Mouse (Mus musculus) midbrain, postnatal 0 days (tissue): ENCODE measurements around the gene Dennd1a. TPM values are rescaled to one million over a fixed set of nuclear protein-coding genes. Genes with fewer than 3 reads are reported as not detected.

Source experiments
- ATAC-seq: fragments of 200-750 bp; cut with Nextera tagmentation; 2 replicates; pipeline ENCODE4 v1.8.0; 2017; ENCODE audit warnings: moderate number of reproducible peaks, mild to moderate bottlenecking, moderate TSS enrichment, moderate library complexity; ENCODE audit not compliant: low FRiP score
- DNase-seq: peaks from one replicate; pipeline ENCODE4 v3.0.0-alpha.2; 2015; ENCODE audit warnings: low spot score
- H3K27ac ChIP-seq: fragments of 300-500 bp; sonication (generic); 2 replicates; pipeline ENCODE4 v1.5.1; 2014; ENCODE audit warnings: low read depth, mild to moderate bottlenecking, low read length, mixed read lengths
- H3K27me3 ChIP-seq: fragments of 300-500 bp; sonication (generic); 2 replicates; pipeline ENCODE4 v1.6.1; 2014; ENCODE audit warnings: low read length, control low read depth, mixed read lengths; ENCODE audit not compliant: insufficient read depth
- H3K36me3 ChIP-seq: fragments of 300-500 bp; sonication (generic); 2 replicates; pipeline ENCODE4 v1.6.1; 2014; ENCODE audit warnings: low read length, control low read depth, mixed read lengths; ENCODE audit not compliant: insufficient read depth
- H3K4me1 ChIP-seq: fragments of 300-500 bp; sonication (generic); 2 replicates; pipeline ENCODE4 v1.6.1; 2014; ENCODE audit warnings: mild to moderate bottlenecking, control low read depth, antibody characterized with exemption, low read length, mixed read lengths; ENCODE audit not compliant: insufficient read depth
- H3K4me2 ChIP-seq: fragments of 300-500 bp; sonication (generic); 2 replicates; pipeline ENCODE4 v1.6.1; 2014; ENCODE audit warnings: low read depth, mild to moderate bottlenecking, low read length, mixed read lengths; ENCODE audit not compliant: poor library complexity, severe bottlenecking
- H3K4me3 ChIP-seq: fragments of 300-500 bp; sonication (generic); 2 replicates; pipeline ENCODE4 v1.5.1; 2014; ENCODE audit warnings: low read depth, mild to moderate bottlenecking, low read length, moderate library complexity
- H3K9ac ChIP-seq: fragments of 300-500 bp; sonication (generic); replicated peaks from 2 replicates; pipeline ENCODE4 v1.6.1; 2014; ENCODE audit warnings: mild to moderate bottlenecking, low read length, moderate library complexity, mixed read lengths; ENCODE audit not compliant: poor library complexity, severe bottlenecking
- H3K9me3 ChIP-seq: fragments of 300-500 bp; sonication (generic); 2 replicates; pipeline ENCODE4 v1.6.1; 2016; ENCODE audit warnings: low read length, control low read depth
- CTCF ChIP-seq: IDR thresholded peaks from 2 replicates; pipeline ENCODE4 v1.5.1; 2016; ENCODE audit warnings: antibody characterized with exemption, mild to moderate bottlenecking
- WGBS: fragments of 180-500 bp; shearing (Covaris S2); extraction: QIAGEN DNeasy Blood & Tissue Kit; methylation state at CpG from one replicate; pipeline ENCODE4 v1.1.7; 2014; 5-methylcytosine and 5-hydroxymethylcytosine counted together
- polyA plus RNA-seq: library from polyadenylated mRNA; unstranded; fragments of >200 nt; fragmentation: Nextera tagmentation; extraction: Ambion mirVana; gene quantifications from 2 replicates; pipeline ENCODE4 v1.2.1, GENCODE M21; 2015
- total RNA-seq: library from RNA; depleted of rRNA; stranded (reverse); fragments of >200 nt; gene quantifications from 2 replicates; pipeline ENCODE4 v1.2.3, GENCODE M21; 2014

Dennd1a gene
- total and polyA plus RNA-seq, 2 experiments from 2014 or later = 15.9 to 51.1 TPM

- ATAC-seq (no peak), DNase-seq (no peak)
- TF ChIP-seq CTCF = no peak
- H3K4me3 ChIP-seq = no peak overlapping the region
- H3K36me3 ChIP-seq = no peaks in the 10 kb centered on the region
- H3K27me3 ChIP-seq = no peaks in the 10 kb centered on the region
- no peak overlapping the region for H3K27ac ChIP-seq
- no peak overlapping the region for H3K9ac ChIP-seq
- H3K4me1 ChIP-seq = peaks cover 18% of the 10 kb centered on the region
- WGBS = 65% methylated on average over 3 of the region's 3 CpGs
- H3K4me2 ChIP-seq = no peak overlapping the region
- no peaks in the 10 kb centered on the region for H3K9me3 ChIP-seq
These were observed 519.5 kb downstream of the Dennd1a start for GRCm38 (mm10) chr2:37767739-37768138.

- H3K4me3 ChIP-seq = no peak overlapping the region
- H3K4me2 ChIP-seq = no peak overlapping the region
- no peak overlapping the region for H3K27ac ChIP-seq
- H3K27me3 ChIP-seq = no peaks in the 10 kb centered on the region
- no peak overlapping the region for H3K9ac ChIP-seq
- no peaks in the 10 kb centered on the region for H3K36me3 ChIP-seq
- DNase-seq (no peak), ATAC-seq (no peak)
- H3K9me3 ChIP-seq = no peaks in the 10 kb centered on the region
- WGBS = 8% methylated on average over 9 of the region's 9 CpGs
- TF ChIP-seq CTCF = no peak
- peaks cover 18% of the 10 kb centered on the region for H3K4me1 ChIP-seq
These were observed 520.1 kb downstream of the Dennd1a start for GRCm38 (mm10) chr2:37767080-37767547.

GRCm38 (mm10) chr2:37766027-37766761 is 521.0 kb downstream of the Dennd1a start:
- TF ChIP-seq CTCF = no peak
- ATAC-seq = no peak
- no peaks in the 10 kb centered on the region for H3K36me3 ChIP-seq
- no peaks in the 10 kb centered on the region for H3K27me3 ChIP-seq
- H3K4me2 ChIP-seq = no peak overlapping the region
- peak; percentile 37 for DNase-seq
- H3K9me3 ChIP-seq = no peaks in the 10 kb centered on the region
- no peak overlapping the region for H3K27ac ChIP-seq
- H3K4me1 ChIP-seq = peaks cover 18% of the 10 kb centered on the region
- H3K4me3 ChIP-seq = no peak overlapping the region
- H3K9ac ChIP-seq = no peak overlapping the region
- WGBS = 42% methylated on average over 10 of the region's 11 CpGs

GRCm38 (mm10) chr2:37765082-37765483 is 522.1 kb downstream of the Dennd1a start:
- Histone ChIP-seq H3K9ac (no peak overlapping the region), H3K4me1 (peaks cover 15% of the 10 kb centered on the region), H3K27me3 (no peaks in the 10 kb centered on the region), H3K36me3 (no peaks in the 10 kb centered on the region), H3K4me2 (no peak overlapping the region), H3K4me3 (no peak overlapping the region), H3K9me3 (no peaks in the 10 kb centered on the region), H3K27ac (no peak overlapping the region)
- no peak for DNase-seq
- WGBS = 29% methylated on average over 21 of the region's 21 CpGs
- no peak for TF ChIP-seq CTCF
- no peak for ATAC-seq

GRCm38 (mm10) chr2:37764514-37764913 is 522.7 kb downstream of the Dennd1a start:
- H3K4me2 ChIP-seq = no peak overlapping the region
- no peak for TF ChIP-seq CTCF
- peaks cover 15% of the 10 kb centered on the region for H3K4me1 ChIP-seq
- H3K9me3 ChIP-seq = no peaks in the 10 kb centered on the region
- H3K36me3 ChIP-seq = no peaks in the 10 kb centered on the region
- 97% methylated on average over 2 of the region's 2 CpGs for WGBS
- ATAC-seq = no peak
- no peak overlapping the region for H3K9ac ChIP-seq
- H3K27ac ChIP-seq = no peak overlapping the region
- DNase-seq = no peak
- H3K4me3 ChIP-seq = no peak overlapping the region
- no peaks in the 10 kb centered on the region for H3K27me3 ChIP-seq

- H3K4me1 ChIP-seq = peaks cover 15% of the 10 kb centered on the region
- 14% methylated on average over 3 of the region's 3 CpGs for WGBS
- TF ChIP-seq CTCF = no peak
- H3K4me2 ChIP-seq = no peak overlapping the region
- ATAC-seq = no peak
- no peak overlapping the region for H3K27ac ChIP-seq
- H3K36me3 ChIP-seq = no peaks in the 10 kb centered on the region
- H3K27me3 ChIP-seq = no peaks in the 10 kb centered on the region
- no peak for DNase-seq
- H3K4me3 ChIP-seq = no peak overlapping the region
- no peak overlapping the region for H3K9ac ChIP-seq
- no peaks in the 10 kb centered on the region for H3K9me3 ChIP-seq
These were observed 523.6 kb downstream of the Dennd1a start for GRCm38 (mm10) chr2:37763638-37764037.
